Mouse (Mus musculus) MEL (cell line): ENCODE measurements around the gene 2410004P03Rik. TPM values are rescaled to one million over a fixed set of nuclear protein-coding genes. Genes with fewer than 3 reads are reported as not detected.

Experiments used
- DNase-seq: peaks from one replicate; pipeline ENCODE4 v3.0.0; 2011; ENCODE audit warnings: low read depth, low spot score
- H3K27ac ChIP-seq: 2 replicates; pipeline ENCODE4 v1.5.1; 2012; ENCODE audit warnings: low read depth, mild to moderate bottlenecking, control low read depth, low read length, moderate library complexity; ENCODE audit not compliant: control insufficient read depth
- H3K27me3 ChIP-seq, 2 experiments: fragments of 150-350 bp in 1 of 2; sonication (generic) in 1 of 2; 2 replicates each; pipeline ENCODE4 v1.6.1; 2012; ENCODE audit warnings: low read length in 2 of 2, mild to moderate bottlenecking in 2 of 2, improper control_type of control experiment in 1 of 2, moderate library complexity in 1 of 2; ENCODE audit not compliant: insufficient read depth in 2 of 2, control insufficient read depth in 1 of 2
- H3K36me3 ChIP-seq, 2 experiments: 2 replicates each; pipeline ENCODE4 v1.6.1; 2012 to 2014; ENCODE audit warnings: low read length in 2 of 2, improper control_type of control experiment in 1 of 2, inconsistent platforms in 1 of 2, mild to moderate bottlenecking in 1 of 2; ENCODE audit not compliant: insufficient read depth in 2 of 2, control insufficient read depth in 1 of 2
- H3K4me1 ChIP-seq, 2 experiments: fragments of 150-350 bp in 1 of 2; sonication (generic) in 1 of 2; 2 replicates each; pipeline ENCODE4 v1.6.1; 2012; ENCODE audit warnings: low read length in 2 of 2, improper control_type of control experiment in 1 of 2, mild to moderate bottlenecking in 1 of 2; ENCODE audit not compliant: insufficient read depth in 2 of 2, control insufficient read depth in 1 of 2
- H3K4me3 ChIP-seq, 2 experiments: fragments of 150-350 bp in 1 of 2; sonication (generic) in 1 of 2; 2 replicates each; pipeline ENCODE4 v1.5.1; 2012; ENCODE audit warnings: low read depth in 2 of 2, low read length in 2 of 2, mild to moderate bottlenecking in 2 of 2, moderate library complexity in 2 of 2, control low read depth in 1 of 2, improper control_type of control experiment in 1 of 2; ENCODE audit not compliant: control insufficient read depth in 1 of 2, insufficient read depth in 1 of 2
- H3K79me2 ChIP-seq: 2 replicates; pipeline ENCODE4 v1.6.1; 2012; ENCODE audit warnings: mild to moderate bottlenecking, low read length, moderate library complexity; ENCODE audit not compliant: control insufficient read depth, poor library complexity, insufficient read depth
- H3K9ac ChIP-seq: 2 replicates; pipeline ENCODE4 v1.6.1; 2012; ENCODE audit warnings: low read depth, mild to moderate bottlenecking, control low read depth, low read length, moderate library complexity; ENCODE audit not compliant: control insufficient read depth, poor library complexity, severe bottlenecking
- H3K9me3 ChIP-seq: fragments of 150-350 bp; sonication (generic); replicated peaks from 2 replicates; pipeline ENCODE4 v1.6.1; 2012; ENCODE audit warnings: mild to moderate bottlenecking, low read length, improper control_type of control experiment, moderate library complexity; ENCODE audit not compliant: insufficient read depth
- BHLHE40 ChIP-seq: IDR thresholded peaks from 2 replicates; pipeline ENCODE4 v1.6.1; 2012; ENCODE audit warnings: low read depth, mild to moderate bottlenecking, inconsistent platforms, low read length, improper control_type of control experiment, borderline replicate concordance
- CHD1 ChIP-seq: IDR thresholded peaks from 2 replicates; pipeline ENCODE4 v1.6.1; 2012; ENCODE audit warnings: low read depth, mild to moderate bottlenecking, inconsistent platforms, low read length, improper control_type of control experiment
- CHD2 ChIP-seq: IDR thresholded peaks from 2 replicates; pipeline ENCODE4 v1.6.1; 2011; ENCODE audit warnings: low read length, improper control_type of control experiment
- CTCF ChIP-seq, 3 experiments: IDR thresholded peaks in 2 of 3; conservative IDR thresholded peaks in 1 of 3; 2 replicates each; pipeline ENCODE4 v1.5.1; 2011 to 2012; ENCODE audit warnings: low read length in 3 of 3, low read depth in 2 of 3, mild to moderate bottlenecking in 2 of 3, improper control_type of control experiment in 1 of 3, inconsistent platforms in 1 of 3, mixed read lengths in 1 of 3, moderate library complexity in 1 of 3; ENCODE audit not compliant: control insufficient read depth in 1 of 3, insufficient read depth in 1 of 3, poor library complexity in 1 of 3, severe bottlenecking in 1 of 3
- E2F4 ChIP-seq: IDR thresholded peaks from 2 replicates; pipeline ENCODE4 v1.6.1; 2011; ENCODE audit warnings: low read depth, low read length, improper control_type of control experiment, borderline replicate concordance
- ELF1 ChIP-seq: IDR thresholded peaks from 2 replicates; pipeline ENCODE4 v1.6.1; 2014; ENCODE audit warnings: low read depth, mild to moderate bottlenecking, inconsistent platforms, low read length, improper control_type of control experiment, moderate library complexity
- EP300 ChIP-seq, 2 experiments: IDR thresholded peaks; 2 replicates each; pipeline ENCODE4 v1.6.1; 2011; ENCODE audit warnings: improper control_type of control experiment in 2 of 2, low read length in 2 of 2, low read depth in 1 of 2, mild to moderate bottlenecking in 1 of 2
- HCFC1 ChIP-seq: IDR thresholded peaks from 2 replicates; pipeline ENCODE4 v1.6.1; 2012; ENCODE audit warnings: low read depth, mild to moderate bottlenecking, inconsistent platforms, low read length, improper control_type of control experiment, moderate library complexity
- JUND ChIP-seq: IDR thresholded peaks from 2 replicates; pipeline ENCODE4 v1.6.1; 2011; ENCODE audit warnings: low read depth, mild to moderate bottlenecking, improper control_type of control experiment, low read length
- KAT2A ChIP-seq: conservative IDR thresholded peaks from 2 replicates; pipeline ENCODE4 v1.6.1; 2012; ENCODE audit warnings: low read depth, low read length, improper control_type of control experiment, inconsistent platforms
- MAFK ChIP-seq: IDR thresholded peaks from 2 replicates; pipeline ENCODE4 v1.6.1; 2011; ENCODE audit warnings: low read depth, mild to moderate bottlenecking, low read length, improper control_type of control experiment, borderline replicate concordance
- MAX ChIP-seq: IDR thresholded peaks from 2 replicates; pipeline ENCODE4 v1.6.1; 2011; ENCODE audit warnings: low read length, improper control_type of control experiment
- MEF2A ChIP-seq: IDR thresholded peaks from 2 replicates; pipeline ENCODE4 v1.6.1; 2014; ENCODE audit warnings: low read depth, mild to moderate bottlenecking, inconsistent platforms, low read length, improper control_type of control experiment; ENCODE audit not compliant: poor library complexity, insufficient replicate concordance, severe bottlenecking; ENCODE audit errors: extremely low read depth
- MXI1 ChIP-seq: IDR thresholded peaks from 2 replicates; pipeline ENCODE4 v1.6.1; 2011; ENCODE audit warnings: mild to moderate bottlenecking, low read depth, low read length, improper control_type of control experiment
- MYB ChIP-seq: IDR thresholded peaks from 2 replicates; pipeline ENCODE4 v1.6.1; 2011; ENCODE audit warnings: mild to moderate bottlenecking, low read depth, low read length, improper control_type of control experiment
- POLR2A ChIP-seq, 2 experiments: IDR thresholded peaks; 2 replicates each; pipeline ENCODE4 v1.6.1; 2011 to 2012; ENCODE audit warnings: low read length in 2 of 2, mild to moderate bottlenecking in 2 of 2, control low read depth in 1 of 2, improper control_type of control experiment in 1 of 2, low read depth in 1 of 2, moderate library complexity in 1 of 2; ENCODE audit not compliant: control insufficient read depth in 1 of 2, insufficient read depth in 1 of 2, poor library complexity in 1 of 2
- POLR2AphosphoS2 ChIP-seq: IDR thresholded peaks from 2 replicates; pipeline ENCODE4 v1.6.1; 2011; ENCODE audit warnings: low read length, improper control_type of control experiment
- POLR2AphosphoS5 ChIP-seq: IDR thresholded peaks from 2 replicates; pipeline ENCODE4 v1.6.1; 2012; ENCODE audit warnings: low read depth, borderline replicate concordance, mild to moderate bottlenecking, inconsistent platforms, low read length, moderate library complexity, mixed read lengths
- RAD21 ChIP-seq: IDR thresholded peaks from 2 replicates; pipeline ENCODE4 v1.6.1; 2011; ENCODE audit warnings: mild to moderate bottlenecking, low read depth, low read length, improper control_type of control experiment
- RCOR1 ChIP-seq: IDR thresholded peaks from 2 replicates; pipeline ENCODE4 v1.6.1; 2012; ENCODE audit warnings: low read depth, mild to moderate bottlenecking, inconsistent platforms, low read length, improper control_type of control experiment
- TCF12 ChIP-seq: IDR thresholded peaks from 2 replicates; pipeline ENCODE4 v1.6.1; 2014; ENCODE audit warnings: low read depth, mild to moderate bottlenecking, inconsistent platforms, low read length, improper control_type of control experiment, moderate library complexity
- USF1 ChIP-seq: IDR thresholded peaks from 2 replicates; pipeline ENCODE4 v1.6.1; 2014; ENCODE audit warnings: low read depth, mild to moderate bottlenecking, inconsistent platforms, low read length, improper control_type of control experiment, moderate library complexity
- ZC3H11A ChIP-seq: IDR thresholded peaks from 2 replicates; pipeline ENCODE4 v1.6.1; 2012; ENCODE audit warnings: low read depth, mild to moderate bottlenecking, inconsistent platforms, low read length, improper control_type of control experiment
- ZKSCAN1 ChIP-seq: IDR thresholded peaks from 2 replicates; pipeline ENCODE4 v1.6.1; 2012; ENCODE audit warnings: low read depth, mild to moderate bottlenecking, inconsistent platforms, low read length, improper control_type of control experiment, moderate library complexity
- ZMIZ1 ChIP-seq: IDR thresholded peaks from 2 replicates; pipeline ENCODE4 v1.6.1; 2012; ENCODE audit warnings: low read depth, mild to moderate bottlenecking, inconsistent platforms, low read length, improper control_type of control experiment, moderate library complexity
- ZNF384 ChIP-seq: IDR thresholded peaks from 2 replicates; pipeline ENCODE4 v1.6.1; 2012; ENCODE audit warnings: low read depth, mild to moderate bottlenecking, inconsistent platforms, low read length, improper control_type of control experiment
- polyA plus RNA-seq, 2 experiments: library from polyadenylated mRNA; stranded (reverse) in 1 of 2; unstranded in 1 of 2; fragments of >175 nt in 1 of 2; fragments of >200 nt in 1 of 2; gene quantifications; 2 replicates each; pipeline versions ENCODE4 v1.2.1 to v1.2.4; 2012; ENCODE audit warnings: low replicate concordance in 2 of 2, low read depth in 1 of 2; ENCODE audit not compliant: insufficient read length in 2 of 2, insufficient read depth in 1 of 2, missing spikeins in 1 of 2
- total RNA-seq: library from RNA; depleted of rRNA; stranded (reverse); fragments of 300-350 nt; gene quantifications from 2 replicates; pipeline ENCODE4 v1.2.3, GENCODE M21; 2012

The 2410004P03Rik gene
- total and polyA plus RNA-seq, 3 experiments: 0.03 TPM; not detected in 2

DNA sequence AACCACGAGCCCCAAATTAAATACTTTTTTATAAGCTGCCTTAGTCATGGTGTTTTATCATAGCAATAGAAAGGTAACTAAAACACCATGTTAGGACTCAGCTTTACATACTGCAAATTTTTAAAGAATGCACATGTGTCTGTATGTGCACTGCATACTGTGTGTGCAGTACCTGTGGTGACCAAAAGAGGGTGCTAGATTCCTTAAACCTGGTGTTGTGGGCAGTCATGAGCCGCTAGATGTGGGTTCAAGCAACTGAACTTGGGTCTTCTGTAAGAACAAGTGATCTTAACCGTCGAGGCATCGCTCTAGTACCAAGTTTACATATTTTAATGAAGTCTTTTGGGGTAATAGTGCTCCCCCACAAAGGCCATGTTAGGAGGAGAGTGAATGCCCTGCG lies 2.1 kb downstream of the 2410004P03Rik start:
- Histone ChIP-seq H3K9me3 (no peaks in the 10 kb centered on the region), H3K4me3 (no peak overlapping the region), H3K9ac (no peak overlapping the region), H3K27ac (no peak overlapping the region), H3K4me1 (no peaks in the 10 kb centered on the region), H3K36me3 (no peaks in the 10 kb centered on the region)
- peak; percentile 14 to 32 (median 29); a peak in 3 of 6 replicates for TF ChIP-seq CTCF (IDR thresholded peaks at IDR 0.05 in 2 of 3, conservative IDR thresholded peaks at IDR 0.05 in 1 of 3; ENCODE audit: control insufficient read depth in 1 of 3, insufficient read depth in 1 of 3, low read depth in 2 of 3, low read length in 3 of 3, poor library complexity in 1 of 3, severe bottlenecking in 1 of 3)
- TF ChIP-seq KAT2A: no peak
- TF ChIP-seq POLR2A (IDR thresholded peaks at IDR 0.05; ENCODE audit: control insufficient read depth in 1 of 2, insufficient read depth in 1 of 2, low read depth in 1 of 2, low read length in 2 of 2, poor library complexity in 1 of 2): no peak
- TF ChIP-seq POLR2AphosphoS2: no peak
- no peak for TF ChIP-seq BHLHE40
- peak; percentile 7 for TF ChIP-seq RAD21
- no peak for TF ChIP-seq RCOR1
- TF ChIP-seq, all 39 proteins: peak for 2
- Histone ChIP-seq H3K27me3 (0 out of 4 replicates have a peak, but pooled peaks cover 0 to 1% of the 10 kb centered on the region in 2 experiments), H3K79me2 (no peaks in the 10 kb centered on the region)
- no peak for DNase-seq

DNA sequence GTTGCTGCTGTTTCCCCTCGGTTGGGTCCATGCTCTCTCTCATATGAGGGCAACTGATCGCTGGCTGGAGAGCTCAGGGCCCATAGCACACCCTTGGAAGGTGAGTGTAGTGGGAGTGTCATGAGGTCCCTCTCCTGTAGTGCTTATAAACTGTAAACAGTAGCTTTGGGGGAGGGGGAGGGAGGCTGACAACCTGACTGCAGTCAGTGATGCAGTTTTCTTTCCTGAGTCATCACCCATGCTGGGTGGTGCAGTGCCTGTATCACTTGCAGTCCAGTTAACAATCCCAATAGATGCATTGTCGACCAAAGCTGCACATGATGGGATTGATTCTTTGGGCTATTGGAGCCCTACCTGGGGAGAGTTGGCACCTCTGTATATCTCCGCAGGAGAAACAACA lies 10.3 kb downstream of the 2410004P03Rik start:
- H3K4me1 ChIP-seq: peaks cover 3 to 13% of the 10 kb centered on the region in 2 experiments; a peak in 3 of 4 replicates
- no peaks in the 10 kb centered on the region; the same call in 1 of the 2 replicates for H3K79me2 ChIP-seq
- no peak overlapping the region for H3K9ac ChIP-seq
- H3K9me3 ChIP-seq: no peaks in the 10 kb centered on the region
- H3K27me3 ChIP-seq: no peaks in the 10 kb centered on the region
- TF ChIP-seq CHD2: no peak
- no peak for TF ChIP-seq HCFC1
- no peak for TF ChIP-seq USF1
- no peak for TF ChIP-seq MYB
- no peak for TF ChIP-seq MEF2A
- no peak for TF ChIP-seq MXI1
- TF ChIP-seq EP300 (IDR thresholded peaks at IDR 0.05; ENCODE audit: low read depth in 1 of 2, low read length in 2 of 2): no peak
- TF ChIP-seq POLR2AphosphoS5: no peak
- TF ChIP-seq TCF12: no peak
- no peak for TF ChIP-seq CHD1
- no peak for TF ChIP-seq ZNF384
- no peak for TF ChIP-seq MAFK
- no peak for TF ChIP-seq ZMIZ1
- no peak for TF ChIP-seq MAX
- TF ChIP-seq E2F4: no peak
- TF ChIP-seq ELF1: no peak
- TF ChIP-seq JUND: no peak
- no peak for TF ChIP-seq ZC3H11A
- TF ChIP-seq ZKSCAN1: no peak
- TF ChIP-seq, all 39 proteins: peak for 0
- Histone ChIP-seq H3K27ac (no peak overlapping the region), H3K36me3 (no peaks in the 10 kb centered on the region), H3K4me3 (no peak overlapping the region)
- DNase-seq: no peak
